Mouse (Mus musculus): ENCODE data around the gene Gpr143. TPM values are rescaled to one million over a fixed set of nuclear protein-coding genes. Genes with fewer than 3 reads are reported as not detected.

Gpr143 gene
- polyA plus RNA-seq (2015; fragmentation: Nextera tagmentation; extraction: Ambion mirVana), result 0.12 and 0.13 TPM in 2 replicates

DNA sequence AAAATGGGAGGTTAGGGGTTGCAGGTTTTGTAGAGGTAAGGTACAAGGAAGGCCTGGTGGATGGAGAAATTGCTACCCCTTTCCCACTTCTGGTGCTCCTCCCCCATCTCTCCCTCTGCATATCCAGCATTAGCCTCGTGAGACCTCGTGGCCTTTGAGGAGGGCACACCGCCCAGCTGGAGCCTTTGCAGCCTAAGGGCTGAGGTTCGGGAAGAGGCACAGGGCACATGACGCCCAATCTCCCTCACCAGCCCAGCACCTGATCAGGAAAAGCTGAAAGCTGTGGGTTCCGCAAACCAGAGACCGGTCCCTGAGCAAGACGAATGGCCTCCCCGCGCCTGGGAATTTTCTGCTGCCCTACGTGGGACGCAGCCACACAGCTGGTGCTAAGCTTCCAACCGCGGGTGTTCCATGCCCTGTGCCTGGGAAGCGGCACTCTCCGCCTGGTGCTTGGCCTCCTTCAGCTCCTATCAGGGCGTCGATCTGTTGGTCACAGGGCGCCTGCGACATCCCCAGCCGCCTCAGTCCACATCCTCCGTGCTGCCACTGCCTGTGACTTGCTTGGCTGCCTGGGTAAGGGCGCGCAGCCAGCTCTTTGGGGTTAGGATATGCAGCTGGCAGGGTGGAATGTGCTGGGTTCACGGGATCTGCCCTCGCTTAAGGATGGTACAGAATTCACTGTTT, at the start of gene Gpr143:
Gpr143 (plus strand) TSS at position 202 of the 684 bp plus-strand sequence.

DNA sequence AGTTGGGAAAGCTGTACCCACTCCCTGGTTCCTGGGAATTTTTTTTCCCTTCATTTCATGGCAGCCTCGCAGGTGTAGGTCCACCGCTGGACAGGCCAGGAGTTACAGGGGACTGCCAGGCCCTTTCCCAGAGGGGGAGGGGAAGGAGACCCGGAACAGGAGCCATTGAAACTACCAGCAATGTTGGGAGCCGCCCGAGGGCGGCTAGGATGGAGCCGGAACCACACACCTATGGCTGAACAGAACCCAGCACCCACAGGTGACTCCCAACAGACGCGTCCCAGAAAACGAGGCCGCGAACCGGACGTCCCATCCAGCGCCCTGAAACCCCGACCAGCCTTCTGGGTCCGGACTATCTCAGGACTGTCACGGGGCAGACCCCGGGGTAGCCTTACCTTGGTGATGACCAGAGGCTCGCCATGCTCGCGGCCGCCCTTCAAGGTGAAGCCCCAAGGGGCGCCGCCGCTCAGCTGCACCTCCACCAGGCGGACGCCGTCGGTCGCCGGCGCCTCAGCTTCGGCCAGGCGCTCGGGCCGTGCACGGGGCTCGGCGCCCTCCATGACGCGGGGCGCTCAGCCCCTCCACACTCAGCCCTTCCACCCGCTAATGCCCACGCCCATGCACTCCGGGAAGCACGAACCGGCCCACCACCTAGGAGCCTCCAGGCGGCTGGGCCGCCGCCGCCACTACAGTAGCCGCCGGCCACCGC, 12.7 kb upstream of the Gpr143 start, which contains the start of gene Shroom2:
Shroom2 (minus strand) TSS at position 575 of the 709 bp plus-strand sequence.

Other genes with a start within 250 kb of the Gpr143 start
- gene Cldn34a, start 218.6 kb upstream of the Gpr143 start, polyA plus RNA-seq (2015; fragmentation: Nextera tagmentation; extraction: Ambion mirVana), result not detected in 2 replicates
- 2.3 and 2.7 TPM in 2 replicates for gene Shroom2, start 12.5 kb upstream of the Gpr143 start, polyA plus RNA-seq (2015; fragmentation: Nextera tagmentation; extraction: Ambion mirVana)
- 0.12 and 0.28 TPM in 2 replicates for gene Usp51, start 224.5 kb downstream of the Gpr143 start, polyA plus RNA-seq (2015; fragmentation: Nextera tagmentation; extraction: Ambion mirVana)

Data from urinary bladder, postnatal 0 days (tissue).